Mouse (Mus musculus) lung, postnatal 0 days (tissue): Measurements from ENCODE around the gene Ak5.

Experiments used
- CTCF ChIP-seq: IDR thresholded peaks from 2 replicates; pipeline ENCODE4 v1.5.1; 2016; ENCODE audit warnings: antibody characterized with exemption, mild to moderate bottlenecking
- EP300 ChIP-seq: IDR thresholded peaks from 2 replicates; pipeline ENCODE4 v1.6.1; 2016; ENCODE audit warnings: antibody characterized with exemption, mild to moderate bottlenecking, control low read depth

DNA sequence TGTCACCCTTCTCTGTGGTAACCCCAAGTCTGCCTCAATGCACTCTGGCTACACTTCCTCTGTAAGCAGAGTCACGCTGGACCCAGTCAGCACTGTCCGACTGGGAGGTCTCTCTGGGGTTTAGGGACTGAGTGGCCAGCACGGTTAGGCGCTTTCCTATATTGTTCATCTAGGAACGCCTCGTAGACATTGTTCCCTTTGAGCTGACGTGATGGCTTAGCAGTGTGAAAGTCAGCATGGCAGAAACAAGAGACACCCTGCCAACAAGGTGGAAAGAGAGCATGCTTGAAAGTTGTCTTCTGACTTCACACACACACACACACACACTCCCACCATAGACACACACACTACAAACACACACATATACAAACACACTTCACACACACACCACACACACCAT is 112.9 kb downstream of the Ak5 start:
- TF ChIP-seq CTCF (no peak), EP300 (no peak)
